Mouse (Mus musculus) intestine, embryonic 14.5 days (tissue): ENCODE measurements around the gene Gm9821. TPM values are rescaled to one million over a fixed set of nuclear protein-coding genes. Genes with fewer than 3 reads are reported as not detected.

Source experiments
- ATAC-seq: fragments of 200-750 bp; cut with Nextera tagmentation; replicated peaks from 2 replicates; pipeline ENCODE4 v1.8.0; 2017; ENCODE audit warnings: low read depth, moderate number of reproducible peaks, moderate TSS enrichment, moderate library complexity; ENCODE audit not compliant: low FRiP score, low TSS enrichment
- DNase-seq: peaks from one replicate; pipeline ENCODE4 v3.0.0-alpha.2; 2018; ENCODE audit warnings: low spot score
- H3K27ac ChIP-seq: fragments of 300-500 bp; sonication (generic); 2 replicates; pipeline ENCODE4 v1.5.1; 2014; ENCODE audit warnings: low read depth, mild to moderate bottlenecking, control low read depth
- H3K27me3 ChIP-seq: fragments of 300-500 bp; sonication (generic); replicated peaks from 2 replicates; pipeline ENCODE4 v1.6.1; 2014; ENCODE audit warnings: low read length, control low read depth; ENCODE audit not compliant: control insufficient read depth, insufficient read depth
- H3K36me3 ChIP-seq: fragments of 300-500 bp; sonication (generic); 2 replicates; pipeline ENCODE4 v1.6.1; 2014; ENCODE audit warnings: low read length, control low read depth; ENCODE audit not compliant: control insufficient read depth, insufficient read depth
- H3K4me1 ChIP-seq: fragments of 300-500 bp; sonication (generic); replicated peaks from 2 replicates; pipeline ENCODE4 v1.6.1; 2014; ENCODE audit warnings: low read length, control low read depth, mixed read lengths; ENCODE audit not compliant: control insufficient read depth, insufficient read depth
- H3K4me2 ChIP-seq: fragments of 300-500 bp; sonication (generic); 2 replicates; pipeline ENCODE4 v1.6.1; 2014; ENCODE audit warnings: low read length
- H3K4me3 ChIP-seq: fragments of 300-500 bp; sonication (generic); 2 replicates; pipeline ENCODE4 v1.5.1; 2014; ENCODE audit warnings: low read depth, low read length, control low read depth, mixed read lengths
- H3K9ac ChIP-seq: fragments of 300-500 bp; sonication (generic); 2 replicates; pipeline ENCODE4 v1.6.1; 2014; ENCODE audit warnings: mild to moderate bottlenecking, low read length
- H3K9me3 ChIP-seq: fragments of 300-500 bp; sonication (generic); 2 replicates; pipeline ENCODE4 v1.6.1; 2016; ENCODE audit warnings: low read length, control low read depth; ENCODE audit not compliant: control insufficient read depth
- WGBS: fragments of 180-500 bp; shearing (Covaris S2); extraction: QIAGEN DNeasy Blood & Tissue Kit; methylation state at CpG from one replicate; pipeline ENCODE4 v1.1.7; 2014; 5-methylcytosine and 5-hydroxymethylcytosine counted together
- microRNA-seq: library from miRNA; unstranded; fragments of <30 nt; microRNA quantifications from one replicate; pipeline ENCODE4, GENCODE M21; 2016
- polyA plus RNA-seq: library from polyadenylated mRNA; unstranded; fragments of >200 nt; fragmentation: Nextera tagmentation; extraction: Ambion mirVana; gene quantifications from 2 replicates; pipeline ENCODE4 v1.2.1, GENCODE M21; 2014

The Gm9821 gene
- polyA plus RNA-seq, 1 experiment from 2014 or later: 0.88 TPM

DNA sequence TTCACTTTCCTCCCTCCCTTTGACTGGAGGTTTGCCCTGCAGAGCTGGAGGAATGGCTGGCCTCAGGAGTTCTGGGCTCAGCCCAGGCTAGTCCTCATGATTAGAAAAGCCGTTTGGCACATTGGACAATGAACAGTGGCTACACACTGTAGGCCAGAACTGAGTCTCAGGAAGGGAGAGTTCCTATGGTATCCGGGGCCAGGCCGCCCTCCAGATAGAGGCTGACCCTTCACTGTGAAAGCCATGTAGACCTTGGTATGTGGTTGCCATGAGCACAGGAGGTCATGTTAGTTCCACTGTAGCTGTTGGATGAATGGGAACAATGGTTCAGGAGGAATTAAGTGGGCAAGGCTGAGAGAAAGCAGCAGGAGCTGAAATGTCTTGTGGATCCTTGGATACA lies 47.9 kb downstream of the Gm9821 start:
- Histone ChIP-seq H3K4me2 (no peak overlapping the region), H3K9ac (no peak overlapping the region), H3K4me1 (no peaks in the 10 kb centered on the region), H3K27me3 (no peaks in the 10 kb centered on the region), H3K36me3 (peaks cover 15% of the 10 kb centered on the region), H3K27ac (no peak overlapping the region), H3K4me3 (no peak overlapping the region), H3K9me3 (0 out of 2 replicates have a peak, but pooled peaks cover 4% of the 10 kb centered on the region)
- ATAC-seq (no peak), DNase-seq (no peak)
- WGBS: 74% methylated on average over 3 of the region's 3 CpGs

- Histone ChIP-seq H3K4me1 (no peaks in the 10 kb centered on the region), H3K4me2 (no peak overlapping the region), H3K4me3 (no peak overlapping the region), H3K9ac (no peak overlapping the region), H3K9me3 (no peaks in the 10 kb centered on the region), H3K27ac (no peak overlapping the region), H3K36me3 (0 out of 2 replicates have a peak, but pooled peaks cover 5% of the 10 kb centered on the region), H3K27me3 (no peaks in the 10 kb centered on the region)
- DNase-seq (no peak), ATAC-seq (peak; percentile 36; the same call in 1 of the 2 replicates)
- 57% methylated on average over 5 of the region's 5 CpGs for WGBS
Observed at GRCm38 (mm10) chr2:91996006-91996405, 50.5 kb downstream of the Gm9821 start.

Small RNAs within 50 kb of the gene (microRNA-seq; reads per million reads assigned to microRNA genes)
- gene Mir6999: not detected

Other genes with a start within 250 kb of the Gm9821 start
- gene Atg13, start 235.1 kb upstream of the Gm9821 start, polyA plus RNA-seq: 24.9 and 29.7 TPM in 2 replicates
- gene Harbi1, start 234.9 kb upstream of the Gm9821 start, polyA plus RNA-seq: 15.0 and 17.9 TPM in 2 replicates
- gene Ambra1, start 215.6 kb upstream of the Gm9821 start, polyA plus RNA-seq: 15.7 and 15.9 TPM in 2 replicates
- gene Chrm4, start 18.5 kb upstream of the Gm9821 start, polyA plus RNA-seq: 0.16 TPM in 1 of 2 replicates, not detected in the other
- gene Mdk, start 13.4 kb upstream of the Gm9821 start, polyA plus RNA-seq: 973 and 1,126 TPM in 2 replicates
- gene Dgkz, start 30.2 kb downstream of the Gm9821 start, polyA plus RNA-seq: 71.9 and 75.6 TPM in 2 replicates
- 21.2 and 24.1 TPM in 2 replicates for gene Creb3l1, start 78.8 kb downstream of the Gm9821 start, polyA plus RNA-seq
- 27.5 and 28.5 TPM in 2 replicates for gene Phf21a, start 147.4 kb downstream of the Gm9821 start, polyA plus RNA-seq